Mouse (Mus musculus) liver, adult 2 months (tissue): ENCODE measurements at regions not wholly inside any gene's neighbourhood (a gene's known extent, or its start where the extent isn't known, plus 50 kb on each side); places are given as distances from the start of the nearest gene placed in this dataset.

ENCODE experiments used
- CTCF ChIP-seq: fragments of 200-500 bp; IDR thresholded peaks from 2 replicates; pipeline ENCODE4 v1.5.1; 2011; ENCODE audit warnings: low read depth, low read length, control low read depth
- POLR2A ChIP-seq: fragments of 200-500 bp; IDR thresholded peaks from 2 replicates; pipeline ENCODE4 v1.6.1; 2011; ENCODE audit warnings: low read length, control low read depth; ENCODE audit not compliant: insufficient read depth; ENCODE audit errors: extremely low read depth

GRCm38 (mm10) chr11:42051567-42051966, 50.9 kb upstream of the Gabrg2 start:
- TF ChIP-seq POLR2A (no peak), CTCF (no peak)
